Mouse (Mus musculus) gonadal fat pad, adult 2 months (tissue): Measurements from ENCODE around the gene B4gat1. TPM values are rescaled to one million over a fixed set of nuclear protein-coding genes. Genes with fewer than 3 reads are reported as not detected.

Experiments
- DNase-seq: peaks from one replicate; pipeline ENCODE4 v3.0.0-alpha.2; 2012; ENCODE audit warnings: low read depth
- polyA plus RNA-seq: library from polyadenylated mRNA; depleted of rRNA; stranded (reverse); fragments of >200 nt; gene quantifications from 2 replicates; pipeline ENCODE4 v1.2.3, GENCODE M21; 2012

Gene B4gat1
- polyA plus RNA-seq, 1 experiment = 30.4 TPM

GRCm38 (mm10) chr19:5032686-5033085 lies 5.9 kb upstream of the B4gat1 start:
- DNase-seq = no peak

GRCm38 (mm10) chr19:5036577-5036976 lies 2.0 kb upstream of the B4gat1 start:
- DNase-seq = no peak

GRCm38 (mm10) chr19:5037678-5038571 lies 701 bp upstream of the B4gat1 start:
- DNase-seq = no peak

- no peak for DNase-seq
These were observed 882 bp downstream of the B4gat1 start for GRCm38 (mm10) chr19:5039301-5040114.

- no peak for DNase-seq
These were observed 2.4 kb downstream of the B4gat1 start, which contains the start of gene Brms1 for GRCm38 (mm10) chr19:5040862-5041523. TSS of gene Brms1 (plus strand) at chr19:5041354.

GRCm38 (mm10) chr19:5041588-5041987 lies 3.0 kb downstream of the B4gat1 start:
- no peak for DNase-seq

- DNase-seq = no peak
These were observed 6.9 kb downstream of the B4gat1 start for GRCm38 (mm10) chr19:5045531-5045930.

GRCm38 (mm10) chr19:5048138-5049056 lies 9.8 kb downstream of the B4gat1 start:
- DNase-seq = no peak

GRCm38 (mm10) chr19:5049325-5049724 lies 10.7 kb downstream of the B4gat1 start:
- DNase-seq = no peak

- DNase-seq = peak; percentile 68
These were observed 11.7 kb downstream of the B4gat1 start, which contains the start of gene Rin1 for GRCm38 (mm10) chr19:5050047-5050905. TSS of gene Rin1 (plus strand) at chr19:5050481.

- no peak for DNase-seq
These were observed 12.4 kb downstream of the B4gat1 start for GRCm38 (mm10) chr19:5051031-5051430.

GRCm38 (mm10) chr19:5051515-5051914 lies 12.9 kb downstream of the B4gat1 start:
- DNase-seq = no peak

GRCm38 (mm10) chr19:5052166-5052822 lies 13.7 kb downstream of the B4gat1 start:
- no peak for DNase-seq

- no peak for DNase-seq
These were observed 14.2 kb downstream of the B4gat1 start for GRCm38 (mm10) chr19:5052853-5053252.

GRCm38 (mm10) chr19:5053909-5054308 lies 15.3 kb downstream of the B4gat1 start:
- no peak for DNase-seq

GRCm38 (mm10) chr19:5056251-5056650 lies 17.6 kb downstream of the B4gat1 start:
- DNase-seq = no peak

- no peak for DNase-seq
These were observed 19.5 kb downstream of the B4gat1 start for GRCm38 (mm10) chr19:5057876-5058775.
